Mouse (Mus musculus): ENCODE measurements at regions not wholly inside any gene's neighbourhood (a gene's known extent, or its start where the extent isn't known, plus 50 kb on each side); places are given as distances from the start of the nearest gene placed in this dataset.

GRCm38 (mm10) chr10:118990500-118990899 lies 120.5 kb upstream of the Dyrk2 start:
- TF ChIP-seq CTCF (IDR thresholded peaks at IDR 0.05; ENCODE audit: extremely low read depth, insufficient read length, insufficient replicate concordance, low read depth, low read length) (no peak), POLR2A (IDR thresholded peaks at IDR 0.05; ENCODE audit: low read depth, low read length) (no peak)
